Mouse (Mus musculus) left cerebral cortex, postnatal 14 days (tissue): ENCODE data around the gene Prkci. TPM values are rescaled to one million over a fixed set of nuclear protein-coding genes. Genes with fewer than 3 reads are reported as not detected.

Experiments used
- DNase-seq, 2 experiments: peaks; one replicate each; pipeline ENCODE4 v3.0.0; 2021 to 2022; ENCODE audit warnings: low spot score in 2 of 2, mixed read lengths in 1 of 2
- intact Hi-C: fragments of 180-260 bp; cut with DNase I; formaldehyde crosslinking; loops from one replicate; pipeline ENCODE4 v1.15.1; 2025
- microRNA-seq, 2 experiments: library from miRNA; unstranded; fragments of <30 nt; microRNA quantifications; one replicate each; pipeline ENCODE4 v1.2.0; 2022
- total RNA-seq, 2 experiments: library from RNA; stranded (reverse); gene quantifications; 2 replicates each; pipeline ENCODE4 v1.2.3; 2021

The Prkci gene
- total RNA-seq, 2 experiments from 2014 or later: 58.3 to 72.2 TPM

- intact Hi-C loops: no loop called here
- DNase-seq: no peak
Observed at GRCm38 (mm10) chr3:31097102-31097720, 101.7 kb downstream of the Prkci start.

DNA sequence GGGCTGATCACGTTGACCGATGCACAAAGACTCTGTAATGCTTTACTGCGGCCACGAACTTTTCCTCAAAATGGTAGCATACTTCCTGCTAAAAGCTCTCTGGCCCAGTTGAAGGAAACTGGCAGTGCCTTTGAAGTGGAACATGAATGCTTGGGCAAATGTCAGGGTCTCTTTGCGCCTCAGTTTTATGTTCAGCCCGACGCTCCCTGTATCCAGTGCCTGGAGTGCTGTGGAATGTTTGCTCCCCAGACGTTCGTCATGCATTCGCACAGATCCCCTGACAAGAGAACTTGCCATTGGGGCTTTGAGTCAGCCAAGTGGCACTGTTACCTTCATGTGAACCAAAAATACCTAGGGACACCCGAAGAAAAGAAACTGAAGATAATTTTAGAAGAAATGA is 102.4 kb downstream of the Prkci start:
- no peak for DNase-seq
- intact Hi-C loops: no loop called here

GRCm38 (mm10) chr3:31098556-31098955 is 103.0 kb downstream of the Prkci start:
- no peak for DNase-seq
- intact Hi-C loops: no loop called here

DNA sequence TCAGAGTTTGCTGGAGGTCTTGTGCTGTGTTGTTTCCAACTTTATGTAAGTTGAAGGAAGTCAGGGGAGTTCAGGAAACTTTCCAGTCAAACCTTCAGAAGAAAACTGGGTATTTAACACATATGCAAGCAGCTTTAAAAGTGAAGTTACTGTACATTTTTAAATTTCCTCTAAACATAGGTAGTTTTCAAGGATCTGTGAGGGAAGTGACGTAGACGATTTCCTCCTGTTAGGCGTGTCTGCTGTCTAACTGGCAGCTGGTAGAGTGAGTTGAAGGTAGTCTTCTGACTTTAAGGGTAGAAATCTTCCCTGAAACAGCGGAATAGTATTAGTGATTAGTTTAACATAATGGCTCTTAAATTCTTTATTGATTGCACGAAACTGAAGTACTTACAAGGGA is 104.5 kb downstream of the Prkci start:
- DNase-seq: no peak
- intact Hi-C loops: no loop called here

DNA sequence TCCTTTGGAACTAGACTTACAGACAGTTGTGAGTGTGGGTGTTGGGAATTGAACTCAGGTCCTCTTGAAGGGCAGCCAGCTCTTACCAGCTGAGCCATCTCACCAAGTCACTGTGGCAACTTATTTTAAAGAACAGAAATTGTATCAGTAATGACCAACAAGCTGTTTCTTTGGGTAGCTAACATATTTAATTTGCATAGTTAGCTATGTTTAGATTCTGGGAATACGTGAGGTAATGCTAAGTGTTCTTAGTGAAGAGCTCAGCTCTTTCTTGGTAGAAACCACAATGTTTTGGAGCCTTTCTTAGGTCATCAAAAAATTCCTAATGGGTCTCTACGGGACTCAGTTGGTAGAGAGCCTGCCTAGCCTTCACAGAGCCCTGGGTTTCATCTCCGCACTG is 105.3 kb downstream of the Prkci start:
- no peak for DNase-seq
- intact Hi-C loops: no loop called here

Small RNA genes lying within 50 kb of the gene (microRNA-seq; reads per million reads assigned to microRNA genes)
- gene Mir7008: 1.6 to 4.7 reads per million in 2 experiments

Other genes starting within 250 kb of the Prkci start
- gene Samd7, start 249.5 kb upstream of the Prkci start, total RNA-seq: under 1 TPM in 1 of 2 experiments, not detected in 1; 0.11 TPM
- 100 to 1,000 TPM; 101 to 111 TPM for gene Sec62, start 202.9 kb upstream of the Prkci start, total RNA-seq
- gene Gpr160, start 139.8 kb upstream of the Prkci start, total RNA-seq: under 1 TPM; 0.22 to 0.53 TPM
- gene Phc3, start 26.3 kb upstream of the Prkci start, total RNA-seq: 10 to 100 TPM; 33.0 to 36.2 TPM
- 10 to 100 TPM; 63.1 to 64.6 TPM for gene Skil, start 99.3 kb downstream of the Prkci start, total RNA-seq
- 100 to 1,000 TPM in 1 of 2 experiments, 10 to 100 TPM in 1; 80.3 to 138 TPM for gene Cldn11, start 154.2 kb downstream of the Prkci start, total RNA-seq